Mouse (Mus musculus) bone marrow, adult 2 months (tissue): Measurements from ENCODE around the gene Il13ra2. TPM values are rescaled to one million over a fixed set of nuclear protein-coding genes. Genes with fewer than 3 reads are reported as not detected.
"Not testable (repeated sequence)": the region's sequence is repeated elsewhere in the genome, so short reads cannot be mapped to it uniquely, and the experiment has no call there.

Source experiments
- H3K27ac ChIP-seq: fragments of 200-500 bp; 2 replicates; pipeline ENCODE4 v1.5.1; 2012; ENCODE audit warnings: low read depth, mild to moderate bottlenecking, control low read depth, inconsistent platforms, low read length; ENCODE audit not compliant: control insufficient read depth, poor library complexity, insufficient read depth
- H3K4me1 ChIP-seq: fragments of 200-500 bp; 2 replicates; pipeline ENCODE4 v1.6.1; 2011; ENCODE audit warnings: low read length; ENCODE audit not compliant: control insufficient read depth, insufficient read depth
- H3K4me3 ChIP-seq: fragments of 200-500 bp; replicated peaks from 2 replicates; pipeline ENCODE3; 2011; ENCODE audit warnings: mild to moderate bottlenecking, low read depth, low read length, control low read depth; ENCODE audit not compliant: control insufficient read depth
- CTCF ChIP-seq: fragments of 200-500 bp; IDR thresholded peaks from 2 replicates; pipeline ENCODE4 v1.5.1; 2011; ENCODE audit warnings: low read length, control low read depth; ENCODE audit not compliant: control insufficient read depth, insufficient read depth
- POLR2A ChIP-seq: fragments of 200-500 bp; IDR thresholded peaks from 2 replicates; pipeline ENCODE4 v1.6.1; 2011; ENCODE audit warnings: low read depth, mild to moderate bottlenecking, control low read depth, low read length, borderline replicate concordance; ENCODE audit not compliant: control insufficient read depth
- WGBS: fragments of 180-500 bp; shearing (Covaris S2); methylation state at CpG from one replicate; pipeline ENCODE4 v1.1.7; 2018; 5-methylcytosine and 5-hydroxymethylcytosine counted together
- polyA plus RNA-seq: library from polyadenylated mRNA; stranded (reverse); fragments of >200 nt; gene quantifications from 2 replicates; pipeline ENCODE4 v1.2.4, GENCODE M21; 2011; ENCODE audit warnings: low replicate concordance; ENCODE audit not compliant: missing spikeins, insufficient read depth, insufficient read length

The Il13ra2 gene
- 1.7 and 3.0 TPM in 2 replicates for polyA plus RNA-seq

DNA sequence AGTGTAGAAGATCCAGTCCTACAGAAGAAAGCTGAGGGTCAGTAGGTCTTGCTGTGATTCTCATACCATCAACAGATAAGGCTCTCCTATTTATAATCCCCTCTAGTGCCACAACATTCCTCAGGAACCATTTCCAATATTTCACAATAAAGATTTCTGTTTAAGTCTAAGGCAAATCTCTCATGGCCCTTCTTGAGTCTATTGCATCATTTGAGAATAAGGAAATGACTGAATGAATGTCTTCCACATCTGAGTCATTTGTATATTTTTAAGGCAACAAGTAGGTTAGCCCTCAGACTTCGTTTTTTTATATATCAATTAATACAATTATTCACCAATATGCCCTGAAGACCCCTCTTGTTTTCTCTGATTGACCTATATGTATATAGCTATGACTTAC lies at the start of gene Il13ra2:
Il13ra2 (minus strand) TSS at position 64 of the 400 bp plus-strand sequence.
- H3K27ac ChIP-seq, result no peak within 1 kb of the TSS
- WGBS, result 29% methylated on average over 1 of the region's 1 CpGs
- TF ChIP-seq CTCF, result no peak
- no peak for TF ChIP-seq POLR2A
- no peaks in the 10 kb centered on the region for H3K4me1 ChIP-seq
- H3K4me3 ChIP-seq, result no peak within 1 kb of the TSS

DNA sequence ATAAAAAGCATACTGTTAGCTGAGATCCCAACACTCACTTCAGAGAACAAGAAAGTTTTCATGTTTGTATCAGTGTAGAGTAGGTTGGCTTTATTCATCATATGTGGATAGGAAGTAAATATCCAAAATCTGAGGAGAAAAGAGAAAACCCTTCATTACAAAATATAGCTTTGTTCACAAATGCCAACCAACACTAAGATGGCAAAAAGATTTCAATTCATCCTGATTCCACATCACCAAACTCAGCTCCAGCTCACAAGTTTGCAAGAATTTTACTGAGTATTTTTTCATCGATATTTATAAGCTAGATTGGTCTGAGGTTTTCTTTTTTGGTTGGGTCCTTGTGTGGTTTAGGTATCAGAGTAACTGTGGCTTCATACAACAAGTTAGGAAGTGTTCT lies 24.6 kb upstream of the Il13ra2 start, which contains the start of gene Vmn1r239-ps:
Vmn1r239-ps (minus strand) TSS at position 101 of the 400 bp plus-strand sequence.
- 64% methylated on average over 1 of the region's 1 CpGs for WGBS

DNA sequence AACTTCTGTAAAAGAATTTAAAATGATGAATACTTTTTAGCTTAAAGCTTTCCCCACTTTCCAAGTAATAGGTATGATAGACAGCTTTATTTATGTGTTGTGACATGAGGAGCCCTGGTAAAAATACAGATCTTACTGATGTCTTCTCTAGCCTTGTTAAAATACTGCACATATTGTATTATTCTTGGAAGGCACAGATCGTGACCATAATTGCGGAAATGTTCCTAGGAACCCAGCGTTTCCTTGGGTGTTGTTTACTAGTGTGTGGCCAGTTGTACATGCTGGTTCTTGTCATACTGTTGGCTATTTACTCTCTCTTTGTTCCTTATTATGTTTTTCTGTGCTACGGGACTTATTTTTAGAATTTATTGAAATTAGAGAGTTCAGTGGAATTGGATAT lies 14.4 kb upstream of the Il13ra2 start:
- no peaks in the 10 kb centered on the region for H3K4me1 ChIP-seq
- TF ChIP-seq CTCF, result no peak
- no peak for TF ChIP-seq POLR2A
- WGBS, result 73% methylated on average over 4 of the region's 4 CpGs
- no peak overlapping the region for H3K4me3 ChIP-seq
- no peak overlapping the region for H3K27ac ChIP-seq

More for the DNA sequence above, 24.6 kb upstream of the Il13ra2 start, which contains the start of gene Vmn1r239-ps:
- not testable (repeated sequence) for H3K27ac ChIP-seq, H3K4me1 ChIP-seq, H3K4me3 ChIP-seq

DNA sequence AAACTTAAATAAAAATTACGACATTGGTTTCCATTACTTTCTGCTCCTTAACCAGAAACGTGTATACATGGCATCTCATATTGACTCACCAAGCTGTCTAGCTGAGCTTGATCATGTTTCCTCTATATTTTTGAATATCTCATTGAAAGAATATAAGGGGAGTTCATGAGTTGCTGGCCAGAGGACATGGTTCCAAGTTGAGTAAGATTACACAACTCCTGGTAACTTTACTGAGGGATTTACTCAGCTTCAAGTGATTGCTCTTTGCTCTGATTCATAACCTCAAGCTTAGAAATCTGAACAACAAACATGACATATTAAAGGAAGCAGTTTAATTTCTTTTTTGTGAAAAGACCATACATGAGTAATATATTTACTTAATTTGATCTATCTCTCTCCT lies 6.4 kb upstream of the Il13ra2 start:
- no peaks in the 10 kb centered on the region for H3K4me1 ChIP-seq
- H3K4me3 ChIP-seq, result no peak overlapping the region
- TF ChIP-seq POLR2A (no peak), CTCF (no peak)
- 65% methylated on average over 2 of the region's 2 CpGs for WGBS
- H3K27ac ChIP-seq, result no peak overlapping the region

DNA sequence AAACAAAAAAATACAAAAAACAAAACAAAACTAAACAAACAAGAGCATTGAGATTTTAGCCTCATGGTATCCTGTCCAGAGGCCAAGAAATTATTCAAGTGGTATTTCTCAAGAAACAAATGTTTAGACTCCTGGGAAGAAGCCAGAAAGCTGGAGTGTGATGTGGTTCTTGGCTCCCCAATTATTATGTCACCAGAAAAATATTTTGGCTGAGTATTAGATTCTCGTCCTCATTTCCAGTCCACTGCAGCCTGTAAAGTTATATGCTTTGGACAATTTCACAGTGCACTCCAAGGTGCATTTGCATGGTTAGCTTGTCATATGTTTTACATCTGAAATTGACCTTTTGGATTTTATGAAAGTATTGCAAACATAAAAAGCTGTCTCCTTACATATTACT lies 761 bp upstream of the Il13ra2 start:
- H3K4me3 ChIP-seq, result no peak overlapping the region
- 60% methylated on average over 1 of the region's 1 CpGs for WGBS
- no peak overlapping the region for H3K27ac ChIP-seq
- H3K4me1 ChIP-seq, result no peaks in the 10 kb centered on the region
- TF ChIP-seq CTCF, result no peak
- TF ChIP-seq POLR2A, result no peak

DNA sequence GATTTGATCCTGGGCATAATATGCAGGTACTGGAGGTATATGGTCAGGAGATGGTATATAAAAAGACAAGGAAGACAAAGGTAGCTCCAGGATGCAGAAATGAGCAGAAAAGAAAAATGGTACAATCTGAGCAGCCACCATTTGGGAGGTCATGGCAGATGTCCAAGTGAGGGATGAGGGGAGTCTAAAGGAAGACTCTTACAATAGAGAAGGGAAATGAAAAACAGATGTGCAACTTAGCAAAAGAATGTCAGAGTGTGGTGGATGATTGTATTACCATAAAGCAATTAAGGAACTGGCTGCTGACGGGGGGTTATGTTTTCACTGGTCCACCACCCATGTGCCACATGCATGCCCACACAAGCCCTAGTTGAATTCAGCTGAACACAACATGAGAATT lies 35.5 kb downstream of the Il13ra2 start:
- no peak for TF ChIP-seq CTCF
- TF ChIP-seq POLR2A, result no peak
- no peaks in the 10 kb centered on the region for H3K4me1 ChIP-seq
- no peak overlapping the region for H3K4me3 ChIP-seq
- H3K27ac ChIP-seq, result no peak overlapping the region
- 67% methylated on average over 1 of the region's 1 CpGs for WGBS

DNA sequence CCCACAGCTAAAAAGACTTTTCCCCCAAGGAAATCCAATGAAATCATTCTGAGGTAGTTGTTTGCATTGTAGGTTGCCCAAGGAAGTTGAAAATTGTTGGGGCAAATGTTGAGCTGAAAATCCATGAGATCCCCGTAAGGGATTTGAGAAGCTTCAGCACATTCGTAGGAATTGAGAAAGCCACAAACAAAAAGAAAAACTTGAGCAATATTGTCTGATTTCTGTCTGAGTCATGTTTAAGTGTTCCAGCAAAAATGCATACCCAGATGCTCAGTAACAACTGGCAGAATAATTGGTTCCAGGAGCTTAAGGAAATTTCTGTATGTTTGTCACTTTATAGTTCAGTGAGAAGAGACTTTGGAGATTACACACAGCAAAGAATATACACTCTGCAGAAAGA lies 79.8 kb downstream of the Il13ra2 start:
- H3K4me3 ChIP-seq, result no peak overlapping the region
- H3K27ac ChIP-seq, result no peak overlapping the region
- no peaks in the 10 kb centered on the region for H3K4me1 ChIP-seq
- TF ChIP-seq POLR2A (no peak), CTCF (no peak)
- 85% methylated on average over 2 of the region's 2 CpGs for WGBS

Other genes starting within 250 kb of the Il13ra2 start
- gene Vmn1r239-ps, start 24.5 kb upstream of the Il13ra2 start, polyA plus RNA-seq, result not detected in 2 replicates
- 3.0 TPM in 1 of 2 replicates, not detected in the other for gene Lrch2, start 124.9 kb upstream of the Il13ra2 start, polyA plus RNA-seq